Mouse (Mus musculus): ENCODE measurements at regions not wholly inside any gene's neighbourhood (a gene's known extent, or its start where the extent isn't known, plus 50 kb on each side); places are given as distances from the start of the nearest gene placed in this dataset.

- WGBS = 59% methylated on average over 4 of the region's 4 CpGs
- H3K4me1 ChIP-seq = no peaks in the 10 kb centered on the region
- no peak overlapping the region for H3K9ac ChIP-seq
- H3K27me3 ChIP-seq (replicated peaks) = no peaks in the 10 kb centered on the region
- H3K27ac ChIP-seq = no peak overlapping the region
- no peaks in the 10 kb centered on the region for H3K36me3 ChIP-seq (replicated peaks)
- H3K9me3 ChIP-seq = no peaks in the 10 kb centered on the region
- no peak for ATAC-seq (replicated peaks)
- no peak overlapping the region for H3K4me3 ChIP-seq
- no peak overlapping the region for H3K4me2 ChIP-seq
These were observed 59.9 kb upstream of the Ahctf1 start for GRCm38 (mm10) chr1:179863420-179863819.

GRCm38 (mm10) chr1:179862941-179863340, 59.5 kb upstream of the Ahctf1 start:
- H3K4me3 ChIP-seq = no peak overlapping the region
- no peak for ATAC-seq (replicated peaks)
- H3K4me1 ChIP-seq = no peaks in the 10 kb centered on the region
- no peak overlapping the region for H3K9ac ChIP-seq
- WGBS = 76% methylated on average over 3 of the region's 3 CpGs
- H3K4me2 ChIP-seq = no peak overlapping the region
- no peak overlapping the region for H3K27ac ChIP-seq
- H3K36me3 ChIP-seq (replicated peaks) = no peaks in the 10 kb centered on the region
- H3K27me3 ChIP-seq (replicated peaks) = no peaks in the 10 kb centered on the region
- no peaks in the 10 kb centered on the region for H3K9me3 ChIP-seq

GRCm38 (mm10) chr1:179861776-179862175, 58.3 kb upstream of the Ahctf1 start:
- Histone ChIP-seq H3K9ac (no peak overlapping the region), H3K4me3 (no peak overlapping the region), H3K36me3 (replicated peaks) (no peaks in the 10 kb centered on the region), H3K27ac (no peak overlapping the region), H3K4me2 (no peak overlapping the region), H3K4me1 (no peaks in the 10 kb centered on the region), H3K9me3 (no peaks in the 10 kb centered on the region), H3K27me3 (replicated peaks) (no peaks in the 10 kb centered on the region)
- WGBS = 84% methylated on average over 3 of the region's 3 CpGs
- no peak for ATAC-seq (replicated peaks)

- WGBS = 82% methylated on average over 8 of the region's 8 CpGs
- no peaks in the 10 kb centered on the region for H3K36me3 ChIP-seq (replicated peaks)
- H3K4me1 ChIP-seq = 0 out of 2 replicates have a peak, but pooled peaks cover under 1% of the 10 kb centered on the region
- no peak overlapping the region for H3K4me2 ChIP-seq
- H3K4me3 ChIP-seq = no peak overlapping the region
- H3K9me3 ChIP-seq = no peaks in the 10 kb centered on the region
- no peaks in the 10 kb centered on the region for H3K27me3 ChIP-seq (replicated peaks)
- no peak overlapping the region for H3K9ac ChIP-seq
- ATAC-seq (replicated peaks) = no peak
- H3K27ac ChIP-seq = no peak overlapping the region
These were observed 56.0 kb upstream of the Ahctf1 start for GRCm38 (mm10) chr1:179859552-179859902.

GRCm38 (mm10) chr1:179858780-179859551, 55.5 kb upstream of the Ahctf1 start:
- Histone ChIP-seq H3K27ac (no peak overlapping the region), H3K27me3 (replicated peaks) (no peaks in the 10 kb centered on the region), H3K36me3 (replicated peaks) (no peaks in the 10 kb centered on the region), H3K9me3 (no peaks in the 10 kb centered on the region), H3K4me1 (0 out of 2 replicates have a peak, but pooled peaks cover 3% of the 10 kb centered on the region), H3K9ac (no peak overlapping the region), H3K4me3 (no peak overlapping the region), H3K4me2 (no peak overlapping the region)
- ATAC-seq (replicated peaks) = peak; percentile 73
- 47% methylated on average over 14 of the region's 14 CpGs for WGBS

GRCm38 (mm10) chr1:179854288-179854965, 50.9 kb upstream of the Ahctf1 start:
- H3K9ac ChIP-seq = no peak overlapping the region
- ATAC-seq (replicated peaks) = no peak
- H3K4me3 ChIP-seq = no peak overlapping the region
- WGBS = 40% methylated on average over 12 of the region's 12 CpGs
- H3K36me3 ChIP-seq (replicated peaks) = no peaks in the 10 kb centered on the region
- no peak overlapping the region for H3K4me2 ChIP-seq
- no peaks in the 10 kb centered on the region for H3K9me3 ChIP-seq
- 0 out of 2 replicates have a peak, but pooled peaks cover 6% of the 10 kb centered on the region for H3K4me1 ChIP-seq
- no peak overlapping the region for H3K27ac ChIP-seq
- H3K27me3 ChIP-seq (replicated peaks) = no peaks in the 10 kb centered on the region

Measured in midbrain, embryonic 15.5 days (tissue).